Mouse (Mus musculus) midbrain, embryonic 15.5 days (tissue): ENCODE measurements around the gene Hectd2. TPM values are rescaled to one million over a fixed set of nuclear protein-coding genes. Genes with fewer than 3 reads are reported as not detected.

ENCODE experiments used
- ATAC-seq: fragments of 200-750 bp; cut with Nextera tagmentation; replicated peaks from 2 replicates; pipeline ENCODE4 v1.8.0; 2017; ENCODE audit warnings: moderate TSS enrichment
- H3K27ac ChIP-seq: fragments of 300-500 bp; sonication (generic); 2 replicates; pipeline ENCODE4 v1.5.1; 2015; ENCODE audit warnings: mild to moderate bottlenecking, inconsistent platforms
- H3K27me3 ChIP-seq: fragments of 300-500 bp; sonication (generic); replicated peaks from 2 replicates; pipeline ENCODE4 v1.6.1; 2015; ENCODE audit warnings: inconsistent platforms
- H3K36me3 ChIP-seq: fragments of 300-500 bp; sonication (generic); replicated peaks from 2 replicates; pipeline ENCODE4 v1.6.1; 2015; ENCODE audit warnings: inconsistent platforms
- H3K4me1 ChIP-seq: fragments of 300-500 bp; sonication (generic); 2 replicates; pipeline ENCODE4 v1.6.1; 2015; ENCODE audit warnings: inconsistent platforms
- H3K4me2 ChIP-seq: fragments of 300-500 bp; sonication (generic); 2 replicates; pipeline ENCODE4 v1.6.1; 2015; ENCODE audit warnings: inconsistent platforms, mild to moderate bottlenecking, moderate library complexity
- H3K4me3 ChIP-seq: fragments of 300-500 bp; sonication (generic); 2 replicates; pipeline ENCODE4 v1.5.1; 2015; ENCODE audit warnings: mild to moderate bottlenecking, inconsistent platforms
- H3K9ac ChIP-seq: fragments of 300-500 bp; sonication (generic); 2 replicates; pipeline ENCODE4 v1.6.1; 2015; ENCODE audit warnings: mild to moderate bottlenecking, inconsistent platforms
- H3K9me3 ChIP-seq: fragments of 300-500 bp; sonication (generic); 2 replicates; pipeline ENCODE4 v1.6.1; 2016; ENCODE audit warnings: inconsistent platforms
- WGBS: fragments of 180-500 bp; shearing (Covaris S2); methylation state at CpG from one replicate; pipeline ENCODE4 v1.1.7; 2015; ENCODE audit warnings: mixed read lengths; 5-methylcytosine and 5-hydroxymethylcytosine counted together
- polyA plus RNA-seq: library from polyadenylated mRNA; unstranded; fragments of >200 nt; fragmentation: Nextera tagmentation; extraction: Ambion mirVana; gene quantifications from 2 replicates; pipeline ENCODE4 v1.2.1, GENCODE M21; 2015

Gene Hectd2
- polyA plus RNA-seq, 1 experiment from 2014 or later = 11.2 TPM

GRCm38 (mm10) chr19:36536929-36537328, 17.5 kb upstream of the Hectd2 start:
- 0 out of 2 replicates have a peak, but pooled peaks cover 4% of the 10 kb centered on the region for H3K27me3 ChIP-seq
- 73% methylated on average over 11 of the region's 11 CpGs for WGBS
- no peak for ATAC-seq

GRCm38 (mm10) chr19:36538528-36538927, 15.9 kb upstream of the Hectd2 start:
- Histone ChIP-seq H3K36me3 (no peaks in the 10 kb centered on the region), H3K27ac (no peak overlapping the region), H3K4me1 (peaks cover 18% of the 10 kb centered on the region), H3K9ac (no peak overlapping the region), H3K4me2 (no peak overlapping the region), H3K27me3 (0 out of 2 replicates have a peak, but pooled peaks cover 4% of the 10 kb centered on the region), H3K4me3 (no peak overlapping the region), H3K9me3 (no peaks in the 10 kb centered on the region)
- 10% methylated on average over 4 of the region's 4 CpGs for WGBS
- ATAC-seq = peak; percentile 50; the same call in 1 of the 2 replicates

More at GRCm38 (mm10) chr19:36536929-36537328, 17.5 kb upstream of the Hectd2 start:
- H3K36me3 ChIP-seq = no peaks in the 10 kb centered on the region
- no peak overlapping the region for H3K4me2 ChIP-seq
- H3K9ac ChIP-seq = no peak overlapping the region
- H3K27ac ChIP-seq = no peak overlapping the region
- no peak overlapping the region for H3K4me3 ChIP-seq
- H3K4me1 ChIP-seq = peaks cover 18% of the 10 kb centered on the region
- H3K9me3 ChIP-seq = no peaks in the 10 kb centered on the region

- H3K4me3 ChIP-seq = no peak overlapping the region
- 0 out of 2 replicates have a peak, but pooled peaks cover 4% of the 10 kb centered on the region for H3K27me3 ChIP-seq
- H3K4me1 ChIP-seq = peaks cover 14% of the 10 kb centered on the region
- no peak for ATAC-seq
- WGBS = 94% methylated on average over 2 of the region's 2 CpGs
- H3K27ac ChIP-seq = no peak overlapping the region
- H3K36me3 ChIP-seq = no peaks in the 10 kb centered on the region
- no peak overlapping the region for H3K4me2 ChIP-seq
- no peak overlapping the region for H3K9ac ChIP-seq
- no peaks in the 10 kb centered on the region for H3K9me3 ChIP-seq
Observed at GRCm38 (mm10) chr19:36539311-36539710, 15.1 kb upstream of the Hectd2 start.

- no peak overlapping the region for H3K4me2 ChIP-seq
- H3K27ac ChIP-seq = no peak overlapping the region
- WGBS = 82% methylated on average over 10 of the region's 10 CpGs
- H3K27me3 ChIP-seq = 0 out of 2 replicates have a peak, but pooled peaks cover 4% of the 10 kb centered on the region
- no peak overlapping the region for H3K9ac ChIP-seq
- peaks cover 6% of the 10 kb centered on the region; the same call in 1 of the 2 replicates for H3K4me1 ChIP-seq
- no peak overlapping the region for H3K4me3 ChIP-seq
- ATAC-seq = no peak
- H3K9me3 ChIP-seq = no peaks in the 10 kb centered on the region
- H3K36me3 ChIP-seq = no peaks in the 10 kb centered on the region
Observed at GRCm38 (mm10) chr19:36540012-36540606, 14.3 kb upstream of the Hectd2 start.

GRCm38 (mm10) chr19:36540776-36541175, 13.7 kb upstream of the Hectd2 start:
- Histone ChIP-seq H3K36me3 (no peaks in the 10 kb centered on the region), H3K9ac (no peak overlapping the region), H3K27me3 (0 out of 2 replicates have a peak, but pooled peaks cover 4% of the 10 kb centered on the region), H3K4me1 (peaks cover 4% of the 10 kb centered on the region; the same call in 1 of the 2 replicates), H3K27ac (no peak overlapping the region), H3K9me3 (no peaks in the 10 kb centered on the region), H3K4me2 (no peak overlapping the region), H3K4me3 (no peak overlapping the region)
- WGBS = 69% methylated on average over 7 of the region's 7 CpGs
- ATAC-seq = no peak

- ATAC-seq = peak; percentile 33
- 4% methylated on average over 20 of the region's 20 CpGs for WGBS
Observed at GRCm38 (mm10) chr19:36553561-36554045, 836 bp upstream of the Hectd2 start.

GRCm38 (mm10) chr19:36554785-36555595, 551 bp downstream of the Hectd2 start:
- Histone ChIP-seq H3K27me3 (peaks cover 4% of the 10 kb centered on the region; the same call in 1 of the 2 replicates), H3K9me3 (no peaks in the 10 kb centered on the region), H3K9ac (peak overlapping the region; percentile 81), H3K36me3 (no peaks in the 10 kb centered on the region), H3K4me1 (0 out of 2 replicates have a peak, but pooled peaks cover 10% of the 10 kb centered on the region), H3K4me2 (peak overlapping the region; percentile 70), H3K4me3 (peak overlapping the region; percentile 81), H3K27ac (peak overlapping the region; percentile 91)
- peak; percentile 82 for ATAC-seq
- WGBS = under 1% methylated on average over 45 of the region's 53 CpGs

More at GRCm38 (mm10) chr19:36553561-36554045, 836 bp upstream of the Hectd2 start:
- Histone ChIP-seq H3K4me1 (0 out of 2 replicates have a peak, but pooled peaks cover 10% of the 10 kb centered on the region), H3K9ac (peak overlapping the region; percentile 80), H3K36me3 (no peaks in the 10 kb centered on the region), H3K27me3 (peaks cover 4% of the 10 kb centered on the region; the same call in 1 of the 2 replicates), H3K4me2 (peak overlapping the region; percentile 87), H3K4me3 (peak overlapping the region; percentile 81), H3K27ac (peak overlapping the region; percentile 91), H3K9me3 (no peaks in the 10 kb centered on the region)

- no peaks in the 10 kb centered on the region for H3K27me3 ChIP-seq
- H3K27ac ChIP-seq = no peak overlapping the region
- H3K36me3 ChIP-seq = no peaks in the 10 kb centered on the region
- H3K9me3 ChIP-seq = no peaks in the 10 kb centered on the region
- ATAC-seq = no peak
- 86% methylated on average over 5 of the region's 5 CpGs for WGBS
- 0 out of 2 replicates have a peak, but pooled peaks cover 10% of the 10 kb centered on the region for H3K4me1 ChIP-seq
- H3K4me3 ChIP-seq = no peak overlapping the region
- no peak overlapping the region for H3K9ac ChIP-seq
- no peak overlapping the region for H3K4me2 ChIP-seq
Observed at GRCm38 (mm10) chr19:36559331-36559730, 4.9 kb downstream of the Hectd2 start.

- 31% methylated on average over 2 of the region's 2 CpGs for WGBS
- H3K27me3 ChIP-seq = no peaks in the 10 kb centered on the region
- no peak for ATAC-seq
Observed at GRCm38 (mm10) chr19:36560160-36560559, 5.7 kb downstream of the Hectd2 start.

GRCm38 (mm10) chr19:36561171-36561570, 6.7 kb downstream of the Hectd2 start:
- Histone ChIP-seq H3K27ac (no peak overlapping the region), H3K27me3 (no peaks in the 10 kb centered on the region)
- no peak for ATAC-seq

More at GRCm38 (mm10) chr19:36560160-36560559, 5.7 kb downstream of the Hectd2 start:
- Histone ChIP-seq H3K27ac (no peak overlapping the region), H3K9me3 (no peaks in the 10 kb centered on the region), H3K4me2 (no peak overlapping the region), H3K4me1 (0 out of 2 replicates have a peak, but pooled peaks cover 10% of the 10 kb centered on the region), H3K9ac (no peak overlapping the region), H3K4me3 (no peak overlapping the region), H3K36me3 (no peaks in the 10 kb centered on the region)

GRCm38 (mm10) chr19:36564396-36564795, 10.0 kb downstream of the Hectd2 start:
- WGBS = 78% methylated on average over 2 of the region's 2 CpGs
- Histone ChIP-seq H3K27me3 (no peaks in the 10 kb centered on the region), H3K27ac (no peak overlapping the region), H3K4me1 (no peaks in the 10 kb centered on the region), H3K9me3 (no peaks in the 10 kb centered on the region), H3K4me2 (no peak overlapping the region), H3K36me3 (no peaks in the 10 kb centered on the region), H3K4me3 (no peak overlapping the region), H3K9ac (no peak overlapping the region)
- no peak for ATAC-seq

More at GRCm38 (mm10) chr19:36561171-36561570, 6.7 kb downstream of the Hectd2 start:
- 0 out of 2 replicates have a peak, but pooled peaks cover 4% of the 10 kb centered on the region for H3K4me1 ChIP-seq
- H3K4me2 ChIP-seq = no peak overlapping the region
- no peaks in the 10 kb centered on the region for H3K9me3 ChIP-seq
- no peak overlapping the region for H3K9ac ChIP-seq
- no peaks in the 10 kb centered on the region for H3K36me3 ChIP-seq
- WGBS = 79% methylated on average over 2 of the region's 2 CpGs
- H3K4me3 ChIP-seq = no peak overlapping the region

- Histone ChIP-seq H3K36me3 (0 out of 2 replicates have a peak, but pooled peaks cover 7% of the 10 kb centered on the region), H3K4me2 (no peak overlapping the region), H3K9ac (no peak overlapping the region), H3K4me3 (no peak overlapping the region), H3K4me1 (no peaks in the 10 kb centered on the region), H3K27me3 (no peaks in the 10 kb centered on the region), H3K27ac (no peak overlapping the region), H3K9me3 (no peaks in the 10 kb centered on the region)
- 64% methylated on average over 3 of the region's 3 CpGs for WGBS
- no peak for ATAC-seq
Observed at GRCm38 (mm10) chr19:36573986-36574385, 19.5 kb downstream of the Hectd2 start.
